Mouse (Mus musculus) left cerebral cortex, postnatal 36 days (tissue): ENCODE data around the gene Zfp605. TPM values are rescaled to one million over a fixed set of nuclear protein-coding genes. Genes with fewer than 3 reads are reported as not detected.
"Not testable (repeated sequence)": the region's sequence is repeated elsewhere in the genome, so short reads cannot be mapped to it uniquely, and the experiment has no call there.

ENCODE experiments used
- DNase-seq, 2 experiments: peaks; one replicate each; pipeline ENCODE4 v3.0.0; 2021 to 2022; ENCODE audit warnings: low spot score in 2 of 2, mixed read lengths in 1 of 2
- intact Hi-C: fragments of 180-260 bp; cut with DNase I; formaldehyde crosslinking; loops from one replicate; pipeline ENCODE4 v1.15.1; 2025
- total RNA-seq, 2 experiments: library from RNA; stranded (reverse); gene quantifications; 2 replicates each; pipeline ENCODE4 v1.2.3; 2021

The Zfp605 gene
- total RNA-seq, 2 experiments from 2014 or later = 15.4 to 18.8 TPM

DNA sequence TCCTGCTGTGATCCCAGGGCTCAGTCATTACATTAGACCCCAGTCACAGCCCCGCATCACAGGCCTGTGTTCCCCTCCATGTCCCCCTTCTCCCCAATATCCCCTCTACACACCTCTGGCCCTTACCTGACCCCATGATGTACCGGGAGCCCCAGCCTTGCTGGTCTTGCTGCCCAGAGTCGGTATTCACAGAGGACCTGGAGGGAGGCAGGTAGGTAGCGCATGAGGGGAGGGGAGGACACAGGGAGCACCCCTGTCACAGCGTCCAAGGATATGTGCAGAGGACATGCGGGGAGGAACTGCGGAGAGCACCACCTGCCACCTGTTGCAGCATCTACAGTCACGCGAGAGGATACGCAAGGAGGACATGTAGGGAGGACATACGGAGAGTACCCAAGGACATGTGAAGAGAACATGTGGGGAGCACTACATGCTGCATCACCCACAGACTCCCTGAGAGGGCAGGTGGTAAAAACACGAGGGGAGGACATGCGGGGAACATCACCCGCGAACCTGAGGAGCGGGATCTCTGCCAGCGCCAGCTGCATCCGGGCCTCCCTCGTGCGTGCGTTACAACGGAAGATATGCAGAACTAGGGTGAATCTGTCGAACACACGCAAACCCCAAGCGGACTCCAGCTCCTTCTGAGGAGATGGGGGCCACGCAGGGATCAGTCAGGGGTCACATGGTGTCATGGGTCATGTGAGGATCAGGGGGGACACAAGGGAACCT, 3.6 kb upstream of the Zfp605 start:
- intact Hi-C loops = loop anchor here (5.0 to 10.0 kb wide), 2 partner anchors 549 to 1742 kb away; partner anchors contain the start of genes Crlf2 and Gm42517

GRCm38 (mm10) chr5:110106901-110107564, 2.9 kb upstream of the Zfp605 start:
- intact Hi-C loops = loop anchor here (1.0 to 10.0 kb wide), 3 partner anchors 12 to 1742 kb away; partner anchors contain the start of genes Crlf2 and Gm42517
- peak; percentile 33 to 40 for DNase-seq

More for the DNA sequence above, 3.6 kb upstream of the Zfp605 start:
- peak; percentile 10 to 43 for DNase-seq

GRCm38 (mm10) chr5:110107581-110108304, 2.1 kb upstream of the Zfp605 start, which contains the start of gene Gtpbp6:
Gtpbp6 (minus strand) TSS chr5:110108197.
- intact Hi-C loops = loop anchor here (1.0 to 10.0 kb wide), 3 partner anchors 12 to 1743 kb away; partner anchors contain the start of genes Crlf2 and Gm42517

DNA sequence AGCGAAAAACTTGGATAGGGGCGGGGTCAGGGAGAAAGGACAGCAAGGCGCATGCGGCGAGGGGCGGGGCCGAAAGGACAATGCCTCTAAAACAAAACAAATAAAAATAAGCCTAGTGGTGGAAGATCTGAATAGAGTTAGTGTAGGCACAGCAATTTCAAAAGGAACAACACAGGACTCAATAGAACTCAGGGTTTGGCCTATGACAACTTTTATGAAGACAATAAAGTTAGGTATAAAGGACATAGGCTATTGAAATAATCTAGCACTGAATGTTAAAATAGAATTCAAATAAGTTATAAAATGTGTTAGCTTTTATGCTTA, 1.6 kb upstream of the Zfp605 start:
- DNase-seq = no peak
- intact Hi-C loops = loop anchor here (5.0 to 10.0 kb wide), 2 partner anchors 551 to 1743 kb away; partner anchors contain the start of genes Crlf2 and Gm42517

More at GRCm38 (mm10) chr5:110107581-110108304, 2.1 kb upstream of the Zfp605 start, which contains the start of gene Gtpbp6:
- peak; percentile 94 to 96 for DNase-seq

DNA sequence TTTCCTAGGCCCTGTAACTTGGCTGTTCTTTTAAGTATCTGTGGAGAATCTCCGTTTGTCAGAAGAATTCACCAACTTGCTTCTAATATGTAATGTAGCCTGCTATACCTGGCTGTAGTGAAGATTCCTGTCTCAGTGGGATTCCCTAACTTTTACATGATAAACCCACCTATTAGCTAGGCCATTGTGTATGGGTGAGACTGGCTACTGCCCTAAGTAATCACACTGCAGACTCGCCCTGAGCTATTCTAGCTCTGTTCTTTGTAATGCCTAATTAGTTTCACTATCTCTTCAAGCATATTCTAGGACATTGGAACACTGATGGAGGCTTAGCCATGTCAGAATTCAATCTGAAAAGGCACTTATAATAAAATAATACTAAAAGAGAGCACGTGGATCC, 12.5 kb downstream of the Zfp605 start:
- intact Hi-C loops, DNase-seq: not testable (repeated sequence)

DNA sequence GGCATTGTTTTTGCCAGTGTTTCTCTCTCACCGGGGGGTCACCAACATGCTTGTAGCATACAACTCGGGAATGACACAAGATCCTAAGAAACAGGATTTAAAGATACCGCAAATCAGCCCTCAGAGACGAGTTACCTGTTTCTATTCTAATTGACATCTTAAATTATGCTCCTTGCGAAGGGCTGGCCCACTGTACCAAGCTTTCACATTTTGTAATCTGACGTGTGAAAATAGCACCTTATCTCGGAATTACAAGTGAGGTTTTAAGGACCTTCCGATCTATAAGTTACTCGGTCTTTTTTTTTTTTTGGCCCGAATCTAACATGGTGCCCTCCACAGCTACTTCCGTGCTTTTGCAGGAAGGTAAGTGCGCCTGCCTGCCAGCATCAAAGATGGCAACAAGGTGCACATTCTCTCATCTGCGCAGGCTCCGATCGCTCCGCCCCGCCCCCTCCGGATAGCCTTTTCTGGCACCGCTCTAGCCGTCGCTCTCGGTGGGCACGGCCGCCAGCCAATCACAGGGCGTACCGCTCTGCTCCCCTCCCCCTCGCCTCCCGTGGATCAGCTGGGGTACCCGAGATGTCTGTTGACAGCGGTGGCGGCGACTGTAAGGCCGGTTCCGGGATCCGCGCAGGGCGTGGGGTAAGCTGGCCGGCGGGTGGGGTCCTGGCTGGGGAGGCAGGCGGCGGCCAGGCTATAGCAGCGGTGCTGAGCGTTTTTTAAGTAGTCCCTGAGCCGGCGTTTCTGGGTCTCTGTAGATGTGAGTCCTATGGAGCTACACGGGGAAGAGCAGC, 25.6 kb downstream of the Zfp605 start, which contains the start of gene Chfr:
Gene Chfr, plus strand, starts transcription at position 550 of the 794 bp plus-strand sequence.
- peak; percentile 100 for DNase-seq
- intact Hi-C loops = loop anchor here (2.0 kb wide), 1 partner anchor 25 kb away; the partner anchor contains the start of gene Zfp605

- intact Hi-C loops = no loop called here
- no peak for DNase-seq
These were observed 26.2 kb downstream of the Zfp605 start for GRCm38 (mm10) chr5:110136087-110136464.

DNA sequence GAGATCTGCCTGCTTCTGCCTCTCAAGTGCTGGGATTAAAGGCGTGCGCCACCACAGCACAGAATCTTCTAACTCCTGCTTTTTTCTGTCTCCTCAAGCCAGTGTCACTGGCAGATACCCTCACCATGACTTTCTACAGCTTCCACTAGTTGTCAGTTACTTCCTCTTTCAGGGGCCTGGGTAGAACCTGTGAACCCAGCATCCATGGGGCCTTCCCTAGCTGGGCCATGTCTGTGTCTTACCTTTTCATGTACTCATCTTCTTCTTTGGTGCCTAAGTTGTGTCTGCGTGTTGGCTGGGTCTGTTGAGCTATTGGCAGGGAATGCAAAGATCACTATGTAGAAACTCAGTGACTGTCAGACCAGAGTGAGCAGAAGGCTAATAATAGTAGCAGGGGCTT, 27.9 kb downstream of the Zfp605 start:
- intact Hi-C loops = no loop called here
- no peak for DNase-seq

DNA sequence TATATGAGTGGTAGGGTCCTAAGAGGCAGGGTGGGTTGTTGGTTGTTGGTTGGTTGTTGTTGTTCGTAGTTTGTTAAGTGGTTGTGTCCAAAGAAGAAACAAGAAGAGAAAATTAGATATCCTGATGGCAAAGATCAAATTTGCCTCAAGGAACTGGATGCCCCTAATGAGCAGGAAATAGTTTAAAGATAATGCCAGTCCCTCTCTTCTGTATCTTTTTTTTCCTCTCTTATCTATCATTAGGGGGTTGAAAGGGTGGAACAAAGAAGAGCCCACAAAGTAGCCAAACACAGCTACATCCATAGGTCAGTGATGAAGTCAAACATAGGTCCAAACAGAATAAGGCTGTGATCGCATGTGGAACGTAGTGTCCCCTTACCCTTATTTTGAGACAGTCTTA, 29.4 kb downstream of the Zfp605 start:
- intact Hi-C loops = no loop called here

DNA sequence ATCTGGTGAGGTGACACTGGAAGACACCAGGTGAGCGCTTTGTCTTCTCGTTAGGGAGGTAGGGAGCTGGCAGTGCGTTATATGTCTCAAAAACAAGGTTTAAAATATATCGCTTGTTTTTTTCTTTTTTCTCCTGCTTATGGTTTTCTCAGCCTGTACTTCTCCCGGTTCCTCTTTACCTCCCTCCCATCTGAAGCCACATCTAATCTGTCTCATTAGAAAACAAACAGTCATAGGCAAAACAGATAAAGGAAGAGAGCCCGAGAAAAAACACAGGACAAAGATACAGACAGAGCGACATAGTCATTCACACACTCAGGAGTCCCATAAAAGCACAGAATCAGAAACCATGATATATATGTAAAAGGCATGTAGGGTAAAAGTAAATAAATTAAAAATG, 30.5 kb downstream of the Zfp605 start:
- intact Hi-C loops = no loop called here
- DNase-seq = no peak

More for the DNA sequence above, 29.4 kb downstream of the Zfp605 start:
- no peak for DNase-seq

GRCm38 (mm10) chr5:110142309-110142708, 32.4 kb downstream of the Zfp605 start:
- DNase-seq = no peak
- intact Hi-C loops = no loop called here

- intact Hi-C loops = no loop called here
- DNase-seq = no peak
These were observed 33.1 kb downstream of the Zfp605 start for GRCm38 (mm10) chr5:110143007-110143406.

DNA sequence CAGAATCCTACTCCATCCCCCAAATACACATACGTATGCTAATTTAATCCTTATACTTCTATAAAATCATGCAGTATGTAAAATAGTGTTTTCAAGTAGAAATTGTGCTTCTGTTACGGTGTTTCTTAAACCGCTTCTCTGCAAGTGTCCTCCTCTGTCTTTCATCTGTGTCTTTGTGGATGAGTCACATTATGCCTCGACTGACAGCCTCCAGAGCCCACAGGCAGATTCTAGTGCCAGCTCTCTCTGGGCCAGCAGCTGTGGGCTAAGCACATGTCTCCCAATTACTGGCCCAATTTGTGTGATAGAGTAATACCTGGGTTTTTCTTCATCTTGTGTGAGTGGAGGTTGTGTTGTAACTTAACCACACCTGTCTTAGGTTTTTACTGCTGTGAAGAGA, 59.5 kb downstream of the Zfp605 start:
- DNase-seq = no peak
- intact Hi-C loops = no loop called here

GRCm38 (mm10) chr5:110176362-110177020, 66.6 kb downstream of the Zfp605 start, which contains the start of gene Golga3:
Golga3 (plus strand) TSS chr5:110176701.
- intact Hi-C loops = no loop called here
- peak; percentile 85 to 86 for DNase-seq

- DNase-seq = no peak
- intact Hi-C loops = no loop called here
These were observed 67.1 kb downstream of the Zfp605 start for GRCm38 (mm10) chr5:110177021-110177420.

DNA sequence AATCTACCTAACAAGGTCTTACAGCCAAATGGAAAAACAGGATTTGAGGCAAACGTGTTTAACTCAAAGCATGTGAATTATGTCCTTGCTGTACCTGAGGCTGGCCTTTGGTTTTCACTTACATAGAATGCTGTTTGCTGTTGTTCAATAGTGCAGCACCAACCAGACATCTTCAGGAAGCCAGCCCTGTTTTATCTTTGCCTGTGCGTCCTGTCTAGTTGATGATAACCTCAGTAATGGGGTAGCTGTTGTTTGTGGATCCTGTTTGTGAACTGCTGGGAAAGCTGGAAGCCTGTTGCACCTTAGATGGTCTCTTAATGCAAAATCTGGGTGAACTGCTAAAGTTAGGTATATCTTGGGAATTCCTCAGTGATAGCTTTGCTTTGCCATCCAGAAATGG, 68.7 kb downstream of the Zfp605 start:
- intact Hi-C loops = no loop called here
- DNase-seq = no peak
